ENCODE assay signal across 8 mouse cellular contexts in the genomic region with DNA sequence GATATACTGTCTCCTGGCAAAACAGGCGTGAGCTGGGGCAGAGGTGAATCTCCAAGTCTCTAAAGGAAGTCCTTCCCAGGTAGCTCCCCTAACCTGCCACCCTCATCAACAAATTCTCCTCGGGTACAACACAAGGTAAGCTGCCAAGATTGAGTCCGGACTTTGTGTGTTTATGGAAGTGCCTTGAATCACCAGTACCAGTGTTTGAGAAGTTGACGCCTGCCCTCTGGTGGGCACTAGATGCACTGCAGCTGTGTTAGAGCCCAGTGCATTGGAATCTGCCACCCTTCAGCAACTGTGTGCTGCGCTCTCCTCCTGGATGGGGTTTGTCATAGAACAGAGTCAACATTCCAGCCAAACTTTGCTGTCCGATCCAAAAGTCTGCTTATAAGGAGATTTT. TPM values are rescaled to one million over a fixed set of nuclear protein-coding genes. Genes with fewer than 3 reads are reported as not detected.
A peak's percentile ranks its signal among the peaks of the same experiment; 100 is the strongest.
DNase-seq lines count a peak whose midpoint lies in the region; ATAC-seq lines count a peak whose summit lies in the region.

No protein-coding gene starts in this region.

- no peaks in the 10 kb centered on the region for H3K27me3 ChIP-seq in hindbrain, embryonic 12.5 days

- DNase-seq in WW6 (ENCODE audit: low read depth, low spot score), result peak; percentile 65
- peak; percentile 60 for DNase-seq in cerebellum, adult 9-11 months
- DNase-seq in frontal cortex, postnatal 10 days (ENCODE audit: low spot score in 2 of 2), result peak; percentile 45 to 79
- DNase-seq in layer of hippocampus, postnatal 25 days (ENCODE audit: extremely low spot score in 1 of 2, low spot score in 1 of 2), result peak; percentile 82 to 95
- DNase-seq in lung, postnatal 36 days, result peak; percentile 92
- DNase-seq in right cerebral cortex, adult 2 months (ENCODE audit: low spot score in 2 of 2), result peak; percentile 90 to 94
- peak; percentile 83 for DNase-seq in urinary bladder, postnatal 14 days (ENCODE audit: low spot score)

- no peaks in the 10 kb centered on the region for H3K36me3 ChIP-seq in hindbrain, embryonic 12.5 days

- no peak overlapping the region for H3K4me2 ChIP-seq in hindbrain, embryonic 12.5 days (replicated peaks)

- 0 out of 2 replicates have a peak, but pooled peaks have one; percentile 43 for ATAC-seq in hindbrain, embryonic 12.5 days (ENCODE audit: low FRiP score)

- H3K4me1 ChIP-seq in hindbrain, embryonic 12.5 days, result no peaks in the 10 kb centered on the region

- H3K27ac ChIP-seq in hindbrain, embryonic 12.5 days, result no peak overlapping the region

- 21% methylated on average over 6 of the region's 6 CpGs for WGBS in hindbrain, embryonic 12.5 days

- H3K4me3 ChIP-seq in hindbrain, embryonic 12.5 days, result no peak overlapping the region

- H3K9ac ChIP-seq in hindbrain, embryonic 12.5 days, result no peak overlapping the region

- no peaks in the 10 kb centered on the region for H3K9me3 ChIP-seq in hindbrain, embryonic 12.5 days (replicated peaks)

RNA-seq across cellular contexts. Expression of gene Ctcfl, which starts 29.9 kb away (rescaled TPM):
- polyA plus RNA-seq in hindbrain, embryonic 12.5 days (2016; fragmentation: Nextera tagmentation; extraction: Ambion mirVana), result 0.14 TPM in 2 replicates
- total RNA-seq in layer of hippocampus, postnatal 25 days (2021), result not detected
